Mouse (Mus musculus) monocyte, adult 59 days (primary cell): ENCODE results near the gene Vamp3. TPM values are rescaled to one million over a fixed set of nuclear protein-coding genes. Genes with fewer than 3 reads are reported as not detected.

Experiments used
- total RNA-seq, 2 experiments: library from RNA; stranded (reverse); gene quantifications; one replicate each; pipeline ENCODE4 v1.2.4; 2023

Vamp3 gene
- 100 to 1,000 TPM; 122 to 124 TPM for total RNA-seq

DNA sequence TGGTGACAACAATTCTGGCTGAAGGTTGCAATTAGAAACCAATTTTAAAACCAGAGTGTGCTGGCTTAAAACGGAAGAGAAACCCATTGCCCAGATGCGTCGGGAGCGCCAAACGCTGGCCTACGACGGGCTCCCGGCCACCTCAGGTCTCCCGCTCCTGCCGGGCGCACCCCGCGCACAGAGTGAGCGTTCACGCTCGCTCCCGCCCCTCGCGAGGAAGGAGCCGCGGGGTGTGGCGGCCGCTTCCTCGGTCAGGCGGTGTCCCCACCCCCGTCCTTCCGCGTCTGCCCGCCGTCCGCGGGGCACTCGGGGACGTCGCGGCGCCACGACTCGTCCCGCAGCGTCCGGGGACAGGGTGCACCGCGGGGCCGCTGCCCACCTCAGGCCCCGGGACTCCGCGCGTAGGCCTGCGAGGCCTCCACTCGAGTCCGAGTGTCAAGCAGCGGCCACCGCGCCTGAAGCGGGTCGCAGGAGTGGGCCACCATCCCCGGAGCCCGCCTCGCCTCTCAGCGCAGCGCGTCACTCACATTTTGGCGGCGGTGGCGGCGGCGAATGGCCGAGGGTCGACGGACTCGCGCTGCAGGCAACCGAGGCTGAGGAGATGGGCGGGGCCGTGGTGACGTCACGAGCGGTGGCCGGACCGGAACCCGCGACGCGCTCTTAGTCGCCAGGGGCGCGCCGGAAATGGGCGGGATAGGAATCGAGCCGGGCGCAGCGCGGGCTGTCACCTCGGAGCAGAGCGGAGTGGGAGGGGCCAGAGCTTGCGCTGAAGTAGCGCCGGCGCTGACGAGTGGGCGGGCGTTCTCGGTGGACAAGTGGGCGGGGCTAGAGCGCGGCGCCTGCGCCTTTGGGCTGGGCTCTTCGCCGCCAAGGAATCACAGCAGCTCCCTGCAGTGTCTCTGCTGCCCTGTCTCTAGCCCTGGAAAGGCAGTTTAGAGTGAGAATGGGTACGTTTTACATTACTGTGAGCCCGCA lies at the start of gene Vamp3:
TSS of gene Vamp3 (minus strand) at position 617 of the 975 bp plus-strand sequence.

DNA sequence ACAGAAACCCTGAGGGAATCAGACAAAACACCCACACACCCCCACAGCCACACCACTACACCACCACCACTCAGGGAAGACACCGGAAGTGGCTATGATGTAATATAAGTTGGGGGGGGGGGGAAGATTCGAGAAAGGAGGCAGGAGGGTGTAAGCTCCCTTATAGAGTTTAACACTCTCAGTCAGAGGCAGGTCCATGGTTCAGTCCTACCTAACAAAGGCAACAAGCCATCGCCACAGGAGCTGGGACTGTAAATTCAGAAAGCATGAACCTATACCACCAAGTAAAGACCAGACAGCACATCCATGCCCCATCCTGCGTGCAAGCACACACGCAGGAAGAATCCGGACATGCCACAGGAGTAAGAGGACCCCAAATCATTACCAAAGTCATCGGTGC lies 31.5 kb upstream of the Vamp3 start, which contains the start of gene Gm13090:
TSS of gene Gm13090 (plus strand) at position 301 of the 400 bp plus-strand sequence.

DNA sequence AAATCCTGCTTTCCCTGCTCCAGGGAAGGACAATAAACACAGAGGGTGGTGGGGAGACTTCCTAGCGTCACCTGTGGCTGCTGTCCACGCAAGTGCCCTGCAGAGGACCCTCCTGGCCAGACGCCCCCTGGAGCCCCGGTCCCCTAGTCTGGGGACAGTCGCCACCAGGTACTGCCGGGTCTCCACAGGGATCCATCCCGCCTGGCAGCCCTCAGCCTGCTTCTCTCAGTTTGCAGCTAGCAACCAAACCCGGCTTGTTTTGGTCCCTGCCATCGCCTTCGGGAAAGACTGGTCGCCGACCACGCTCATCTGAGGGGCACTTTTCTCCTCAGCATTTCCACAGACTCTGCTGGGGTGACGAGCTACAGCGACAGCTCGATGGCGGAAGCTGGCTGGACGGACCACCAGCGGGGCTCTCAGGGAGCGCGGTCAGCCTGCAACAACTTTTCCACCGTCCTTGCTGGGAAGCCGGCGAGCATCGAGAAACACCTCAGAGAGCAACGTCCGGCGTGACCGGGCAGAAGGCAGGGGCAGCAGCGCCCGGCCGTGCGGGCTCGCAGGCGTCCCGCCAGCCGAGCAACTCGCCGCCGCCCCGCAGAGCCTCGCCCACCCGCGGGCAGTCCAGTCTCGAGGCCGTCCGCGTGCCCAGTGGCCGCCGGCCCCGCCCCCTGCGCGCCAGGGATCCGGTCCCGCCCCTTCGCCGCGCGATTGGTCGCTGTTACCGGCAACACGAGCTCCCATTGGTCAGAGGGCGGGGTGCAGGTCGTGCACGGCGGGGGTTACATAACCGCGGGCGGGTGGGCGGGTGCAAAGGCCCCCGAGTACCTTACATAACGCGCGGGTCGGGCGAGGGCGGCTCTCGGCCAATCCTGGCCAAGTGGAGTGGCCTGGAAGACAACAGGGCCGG lies 13.5 kb downstream of the Vamp3 start, which contains the start of gene Per3:
TSS of gene Per3 (minus strand) at position 629 of the 907 bp plus-strand sequence.

Other genes starting within 250 kb of the Vamp3 start
- 10 to 100 TPM; 24.7 to 36.9 TPM for gene Errfi1, start 204.0 kb downstream of the Vamp3 start, total RNA-seq
- 10 to 100 TPM; 85.3 to 91.2 TPM for gene Park7, start 143.5 kb downstream of the Vamp3 start, total RNA-seq
- gene Tnfrsf9, start 143.4 kb downstream of the Vamp3 start, total RNA-seq, result 1 to 10 TPM in 1 of 2 experiments, not detected in 1; 1.3 TPM
- not detected for gene Uts2, start 60.9 kb downstream of the Vamp3 start, total RNA-seq
- gene Per3, start 13.3 kb downstream of the Vamp3 start, total RNA-seq, result 1 to 10 TPM; 1.2 to 1.5 TPM
- not detected for gene Gm13090, start 31.6 kb upstream of the Vamp3 start, total RNA-seq